Mouse (Mus musculus): ENCODE measurements at regions not wholly inside any gene's neighbourhood (a gene's known extent, or its start where the extent isn't known, plus 50 kb on each side); places are given as distances from the start of the nearest gene placed in this dataset.
"Not testable (repeated sequence)": the region's sequence is repeated elsewhere in the genome, so short reads cannot be mapped to it uniquely, and the experiment has no call there.

DNA sequence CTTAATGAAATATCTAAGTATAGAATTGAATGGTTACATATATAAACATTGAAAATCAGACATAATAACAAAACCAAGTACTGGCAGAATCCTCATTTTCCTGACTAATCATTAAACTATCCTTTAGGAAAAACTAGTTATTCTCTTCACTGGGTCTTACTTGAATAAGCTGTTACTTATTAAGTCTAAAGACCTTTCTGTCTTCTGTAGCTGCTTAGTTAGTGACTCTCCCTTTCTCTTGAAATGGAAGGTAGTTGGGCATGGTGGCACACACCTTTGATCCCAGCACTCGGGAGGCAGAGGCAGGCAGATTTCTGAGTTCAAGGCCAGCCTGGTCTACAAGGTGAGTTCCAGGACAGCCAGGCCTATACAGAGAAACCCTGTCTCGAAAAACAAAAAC lies 135.9 kb upstream of the Abcb5 start:
- not testable (repeated sequence) for ATAC-seq

DNA sequence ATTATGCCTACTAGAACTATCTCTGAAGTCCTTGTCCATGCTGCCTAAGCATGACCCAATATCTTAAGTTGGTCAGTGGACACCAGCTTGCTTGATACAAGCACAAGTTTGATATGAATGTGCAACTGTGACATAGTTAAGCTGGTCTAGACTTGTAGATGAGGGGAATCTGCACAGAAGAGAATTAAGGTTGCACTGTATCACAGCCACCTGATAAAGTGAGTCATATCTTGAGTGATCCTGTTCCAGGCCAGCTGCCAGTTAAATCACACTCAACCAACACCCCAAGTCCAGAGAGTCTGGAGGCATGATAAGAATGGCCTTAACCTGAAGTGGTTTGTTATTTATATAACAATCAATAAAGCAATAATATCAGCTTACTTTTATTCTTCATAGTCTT lies 133.5 kb upstream of the Abcb5 start:
- no peak for ATAC-seq

DNA sequence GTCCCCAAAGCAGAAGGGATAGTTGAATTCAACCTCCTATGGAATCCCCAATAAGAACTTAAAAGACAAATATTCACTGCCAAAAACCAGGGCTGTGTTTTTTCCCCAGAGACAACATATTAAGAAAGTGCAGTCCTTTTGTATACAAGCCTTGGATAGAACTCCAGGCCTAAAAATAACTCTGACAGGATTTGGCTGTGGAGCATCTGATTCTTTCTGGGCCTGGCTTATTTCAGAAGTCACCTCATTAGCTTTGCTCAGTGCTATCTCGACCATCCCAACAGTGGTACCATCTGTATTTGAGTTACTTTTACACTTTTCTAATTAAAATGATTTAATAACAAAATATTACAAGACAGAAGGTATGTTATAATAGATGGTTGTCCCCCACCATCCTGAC lies 131.6 kb upstream of the Abcb5 start:
- no peak for ATAC-seq

DNA sequence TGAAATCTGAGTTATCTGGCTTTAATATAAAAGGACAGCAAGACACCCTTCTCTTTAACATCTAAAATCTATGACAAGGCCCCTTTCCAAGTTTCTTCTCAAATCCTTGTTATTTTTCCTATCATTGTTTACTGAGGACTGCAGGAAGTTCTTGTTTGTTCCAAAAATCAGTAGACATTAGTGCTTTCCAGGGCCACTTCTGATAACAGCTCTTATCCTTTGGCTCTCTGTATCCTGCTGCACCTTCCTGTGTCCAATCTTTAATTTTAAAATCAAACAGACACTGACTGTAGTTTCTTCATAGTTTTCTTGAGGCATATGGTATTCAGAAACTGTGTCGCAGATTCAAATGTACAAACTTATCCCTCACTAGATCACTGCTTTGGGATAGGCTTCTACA lies 128.1 kb upstream of the Abcb5 start:
- ATAC-seq, result no peak

DNA sequence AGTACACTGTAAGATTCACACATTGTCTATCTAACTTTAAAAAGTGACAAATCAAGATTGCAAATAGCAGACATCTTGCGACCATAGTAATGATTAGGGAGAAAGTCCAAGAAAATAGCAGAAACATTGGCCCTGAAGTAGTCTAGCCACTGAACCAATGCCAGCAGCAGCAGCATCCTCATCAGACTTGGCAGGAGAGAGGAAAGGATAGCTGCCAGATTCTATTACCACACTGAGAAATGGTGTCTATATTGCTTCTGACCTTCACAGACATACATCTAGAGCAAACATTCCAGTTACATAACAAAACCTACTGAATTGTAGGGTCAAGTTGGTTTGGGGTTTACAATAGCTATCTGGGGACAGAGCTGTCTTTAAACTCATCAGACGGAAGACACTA lies 127.2 kb upstream of the Abcb5 start:
- no peak for ATAC-seq

DNA sequence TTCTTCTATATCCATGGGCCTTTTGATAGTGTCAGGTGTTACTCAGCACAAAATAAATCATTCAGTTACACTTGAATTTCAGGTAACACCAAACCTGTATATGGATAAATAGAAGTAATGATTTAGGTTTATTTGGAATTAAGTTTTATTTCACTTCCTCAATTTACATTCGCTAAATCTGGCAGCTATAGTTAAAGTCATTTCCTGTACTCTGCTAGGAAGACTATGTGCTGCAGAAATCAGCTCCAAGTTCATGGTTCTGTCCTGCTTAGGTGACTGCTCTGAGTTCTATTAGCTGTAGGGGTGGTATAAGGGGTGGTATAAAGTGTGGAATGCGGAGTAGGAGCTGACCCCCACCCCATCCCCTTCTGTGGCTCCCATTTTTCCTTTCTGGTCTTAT lies 123.1 kb upstream of the Abcb5 start:
- ATAC-seq, result no peak

DNA sequence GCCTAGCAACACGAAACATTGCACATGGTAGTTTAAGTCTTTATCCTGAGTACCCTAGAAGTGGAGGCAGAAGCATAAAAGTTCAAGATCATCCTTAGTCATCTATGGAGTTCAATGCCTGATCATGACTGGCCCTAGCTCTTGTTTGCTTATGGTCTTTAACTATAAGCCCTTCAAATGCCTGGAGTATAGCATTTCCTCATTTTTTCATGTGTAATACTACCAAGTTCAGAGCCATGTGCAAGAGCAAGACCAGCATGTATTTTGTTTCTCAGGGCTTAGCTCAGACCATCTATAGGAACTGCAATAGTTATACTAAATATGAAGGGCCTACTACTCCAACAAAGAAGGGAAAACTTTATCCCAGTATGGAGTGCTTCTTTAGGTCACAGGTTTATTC lies 122.4 kb upstream of the Abcb5 start:
- ATAC-seq, result no peak

DNA sequence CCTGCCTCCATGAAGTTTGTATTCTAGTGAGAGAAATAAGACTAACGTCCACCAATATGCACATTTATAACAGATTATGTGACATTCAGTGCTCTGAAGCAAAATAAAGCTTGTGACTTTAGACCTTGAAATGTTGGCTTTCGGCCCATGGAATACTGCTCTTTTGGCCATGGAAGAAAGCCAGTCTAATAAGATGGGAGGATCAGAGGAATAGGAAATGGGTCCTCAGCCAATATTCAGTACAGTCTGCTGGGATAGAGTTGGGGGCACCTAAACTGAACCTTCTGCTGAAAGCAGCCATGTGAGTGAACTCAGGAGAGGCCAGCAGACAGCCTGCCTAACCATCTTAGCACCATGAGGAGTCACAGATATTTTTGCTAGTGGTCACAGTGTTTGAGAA lies 118.6 kb upstream of the Abcb5 start:
- no peak for ATAC-seq

DNA sequence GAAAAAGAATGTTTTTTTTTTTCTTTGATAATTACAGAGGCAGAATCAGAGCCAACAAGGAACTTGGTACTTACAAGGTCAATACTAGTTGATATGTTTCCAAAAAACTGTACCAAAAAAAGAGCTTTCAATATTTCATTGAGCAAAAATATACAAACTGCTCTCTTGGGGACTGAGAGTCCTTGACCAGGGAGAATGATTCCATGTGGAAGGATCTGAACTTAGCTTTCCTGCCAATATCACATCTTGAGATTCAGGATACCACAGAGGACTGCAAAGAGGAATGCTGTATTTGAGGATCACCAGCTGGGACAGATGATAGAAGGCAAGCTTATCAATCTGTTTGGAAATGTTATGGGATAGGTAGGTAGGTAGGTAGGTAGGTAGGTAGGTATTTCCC lies 116.6 kb upstream of the Abcb5 start:
- ATAC-seq, result no peak

DNA sequence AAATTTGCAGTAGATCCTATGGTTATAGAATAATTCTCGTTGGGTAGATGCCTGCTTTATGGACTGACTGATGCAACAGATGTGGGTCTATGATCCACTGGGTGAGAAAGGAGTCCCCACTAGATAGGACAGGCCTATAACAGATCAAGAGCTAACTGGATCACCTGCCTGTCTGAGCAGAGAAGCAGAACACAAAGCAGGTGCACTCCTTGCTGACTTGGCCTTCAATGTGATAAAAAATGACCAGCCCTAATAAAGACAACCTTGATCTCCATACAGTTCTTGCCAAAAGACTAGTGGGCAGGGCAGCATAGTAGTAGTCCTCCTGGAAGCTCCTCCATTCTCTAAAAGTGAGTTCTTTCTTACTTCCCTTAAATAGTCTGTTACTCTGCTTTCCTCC lies 109.6 kb upstream of the Abcb5 start:
- no peak for ATAC-seq

DNA sequence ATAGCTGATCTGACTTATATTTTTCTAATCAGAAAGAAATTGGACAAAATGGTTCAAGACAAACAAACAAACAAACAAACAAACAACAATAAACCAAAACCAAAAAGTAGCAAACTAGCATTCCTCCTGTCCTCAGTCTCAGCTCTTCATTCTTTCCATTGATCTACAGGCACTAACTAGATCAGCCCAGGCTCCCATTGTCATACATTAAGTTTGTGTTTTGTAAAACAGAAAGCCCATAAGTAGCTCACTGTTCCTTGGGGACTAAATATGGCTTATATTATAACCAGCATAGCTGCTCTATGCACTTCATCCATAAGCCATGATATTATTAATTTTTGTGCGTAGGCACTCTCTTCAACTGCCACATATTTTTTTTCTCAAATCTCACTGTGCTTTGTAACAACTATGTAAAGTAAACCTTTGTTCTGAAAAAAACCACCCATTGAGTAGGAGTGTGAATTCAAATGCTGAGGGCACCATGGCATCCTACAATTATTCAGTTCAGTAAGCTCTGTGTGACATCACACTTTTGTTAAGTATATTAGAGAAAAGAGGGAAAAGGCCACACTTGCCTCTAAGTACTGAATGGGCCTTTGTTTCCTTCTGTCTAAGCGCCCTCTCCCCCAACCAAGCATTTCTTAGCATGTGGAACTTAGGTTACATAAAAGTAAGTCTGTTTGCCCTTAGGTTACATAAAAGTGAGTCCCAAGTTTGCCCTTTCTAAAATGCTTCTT lies 108.7 kb upstream of the Abcb5 start:
- no peak for ATAC-seq

DNA sequence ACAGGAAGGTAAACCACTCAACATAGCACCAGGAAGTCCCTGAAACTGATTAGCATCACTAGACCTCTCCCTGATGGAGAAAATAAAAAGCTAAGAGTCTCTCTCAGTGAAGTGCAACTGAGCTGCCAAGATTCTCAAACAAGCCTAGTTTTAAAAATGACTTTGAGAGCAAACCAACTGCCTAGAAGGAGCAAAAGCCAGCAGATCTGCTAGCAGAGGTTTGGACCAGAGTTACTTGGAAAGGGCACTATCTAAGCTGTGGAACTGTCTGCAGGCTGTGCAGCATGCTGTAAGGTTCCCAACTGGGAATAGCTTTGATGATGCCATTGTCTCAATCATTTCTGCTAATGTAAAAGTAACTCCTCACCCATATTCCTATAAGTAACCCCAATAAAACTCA lies 107.9 kb upstream of the Abcb5 start:
- no peak for ATAC-seq

DNA sequence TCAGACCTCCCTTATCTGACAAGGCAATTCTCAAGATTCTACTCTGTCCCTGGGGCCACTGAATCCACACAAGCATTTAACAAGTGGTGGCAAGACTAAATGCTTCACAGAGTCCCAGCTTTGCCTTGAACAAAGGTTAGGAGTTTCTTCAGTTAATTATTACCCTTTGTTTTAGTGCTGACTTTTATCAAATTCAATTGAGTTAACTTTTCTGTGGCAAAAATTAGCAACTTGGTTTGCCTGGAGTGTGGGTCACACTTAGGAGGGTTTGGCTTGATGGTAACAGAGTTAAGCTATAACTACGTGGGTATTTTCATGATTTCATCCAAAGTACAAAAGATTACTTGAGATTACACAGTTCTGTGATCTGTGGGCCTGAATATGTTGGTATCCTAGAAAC lies 104.7 kb upstream of the Abcb5 start:
- no peak for ATAC-seq

DNA sequence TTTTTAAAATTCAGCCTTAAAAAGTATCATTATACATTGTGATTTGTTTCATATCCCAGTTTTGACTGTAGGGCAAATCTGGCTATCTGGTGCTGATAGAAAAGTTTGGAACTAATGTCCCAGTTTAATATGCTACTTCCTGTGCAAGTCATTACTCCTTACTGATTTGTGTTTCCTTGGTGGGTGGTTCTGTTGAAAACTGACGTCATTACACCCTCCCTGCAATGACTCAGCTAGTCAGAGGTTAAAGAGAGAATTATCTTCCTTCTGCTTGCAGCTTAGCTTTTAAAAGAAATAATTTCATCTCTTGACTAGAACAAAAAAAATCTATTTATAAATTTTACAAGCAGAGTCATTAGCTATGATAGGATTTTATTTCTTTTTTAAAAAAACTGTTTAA lies 104.2 kb upstream of the Abcb5 start:
- no peak for ATAC-seq

DNA sequence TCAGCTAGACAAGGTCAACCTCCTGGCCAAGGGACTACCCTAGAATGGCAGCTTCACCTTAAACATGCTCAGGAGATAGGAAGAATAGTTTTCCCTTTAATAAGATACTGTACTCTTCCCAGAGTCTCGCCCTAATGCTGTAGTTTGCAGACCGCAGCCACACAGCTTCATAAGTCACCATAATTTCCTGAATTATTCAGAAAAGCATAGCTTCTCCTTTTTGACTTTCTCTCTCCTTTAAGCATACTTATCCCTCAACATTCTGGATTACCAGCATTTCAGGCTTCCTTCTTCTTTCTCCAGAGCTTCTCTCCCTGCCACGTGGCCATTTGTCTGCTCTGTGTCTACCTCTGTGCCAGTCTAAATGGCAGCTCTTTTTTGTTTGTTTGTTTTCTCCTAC lies 103.5 kb upstream of the Abcb5 start:
- no peak for ATAC-seq

DNA sequence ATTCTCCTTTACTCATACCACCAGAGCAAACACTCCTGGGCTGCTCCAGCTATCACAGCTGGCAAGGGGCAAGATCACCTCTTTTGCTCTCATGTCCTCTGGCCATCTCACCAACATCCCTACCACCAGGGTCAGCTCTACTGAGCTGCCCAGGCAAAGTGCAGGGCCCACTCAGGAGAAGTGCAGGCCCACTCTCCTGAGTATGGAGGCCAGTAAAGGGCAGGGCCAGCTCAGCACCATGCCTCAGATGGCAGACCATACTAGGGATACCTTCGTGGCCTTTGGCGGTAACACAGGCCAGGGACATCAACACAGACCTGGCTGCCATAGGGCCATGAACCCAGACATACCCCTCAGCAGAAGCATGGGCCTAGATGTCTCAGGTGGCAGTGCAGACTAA lies 101.9 kb upstream of the Abcb5 start:
- no peak for ATAC-seq

DNA sequence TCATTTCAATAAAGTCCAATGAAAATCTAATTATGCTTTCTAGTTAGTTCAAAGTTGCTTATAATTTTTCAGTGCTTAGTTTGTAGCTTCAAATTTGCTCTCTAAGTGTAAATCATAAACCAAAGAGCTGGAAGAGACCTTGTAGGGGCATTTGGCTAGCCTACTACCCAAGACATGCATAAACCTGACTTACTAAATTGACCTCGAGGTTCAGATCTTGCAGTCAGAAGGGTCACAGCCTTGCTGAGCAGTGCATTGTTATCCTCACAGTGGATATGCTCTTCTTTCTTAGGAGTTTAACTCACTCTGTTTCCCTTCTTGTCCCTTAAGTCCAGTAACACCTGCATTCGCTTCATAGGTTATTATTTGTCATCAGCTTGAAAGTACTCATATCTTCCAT lies 96.7 kb upstream of the Abcb5 start:
- ATAC-seq, result no peak

DNA sequence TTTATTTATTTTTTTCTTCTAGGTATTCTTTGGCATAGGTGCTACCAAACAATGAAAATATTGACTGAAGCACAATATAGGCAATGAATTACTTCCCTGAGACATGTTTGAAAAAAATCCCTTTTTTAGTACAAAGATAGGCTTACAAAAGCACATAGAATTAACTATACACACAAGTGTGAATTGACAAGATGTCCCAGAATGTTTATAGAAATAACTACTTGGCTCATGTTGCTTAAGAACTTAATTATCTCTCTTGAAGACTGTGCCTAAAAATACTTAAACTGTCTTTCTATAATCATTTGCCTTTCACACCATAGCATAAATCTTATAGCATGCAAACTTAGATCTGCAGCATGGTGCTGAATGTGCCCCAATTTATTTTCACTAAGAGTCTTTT lies 96.3 kb upstream of the Abcb5 start:
- no peak for ATAC-seq

DNA sequence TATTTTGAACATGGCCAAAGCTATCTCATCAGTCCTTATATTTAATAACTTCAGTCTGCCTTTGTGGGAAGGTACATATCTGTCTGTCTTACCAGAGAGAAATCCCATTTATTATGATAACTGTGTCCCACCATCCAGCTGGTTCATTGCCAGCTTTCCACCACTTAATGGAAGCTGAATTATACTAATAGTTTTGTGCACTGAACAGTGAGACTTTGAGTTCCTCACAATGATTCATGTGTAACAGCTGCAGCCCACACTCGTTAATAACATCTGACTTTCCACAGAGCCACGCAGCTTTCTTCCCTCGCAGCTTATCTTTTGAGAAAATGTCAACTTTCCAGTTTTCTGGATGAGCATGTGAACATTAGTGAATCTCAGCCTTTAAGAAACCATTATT lies 88.3 kb upstream of the Abcb5 start:
- no peak for ATAC-seq

DNA sequence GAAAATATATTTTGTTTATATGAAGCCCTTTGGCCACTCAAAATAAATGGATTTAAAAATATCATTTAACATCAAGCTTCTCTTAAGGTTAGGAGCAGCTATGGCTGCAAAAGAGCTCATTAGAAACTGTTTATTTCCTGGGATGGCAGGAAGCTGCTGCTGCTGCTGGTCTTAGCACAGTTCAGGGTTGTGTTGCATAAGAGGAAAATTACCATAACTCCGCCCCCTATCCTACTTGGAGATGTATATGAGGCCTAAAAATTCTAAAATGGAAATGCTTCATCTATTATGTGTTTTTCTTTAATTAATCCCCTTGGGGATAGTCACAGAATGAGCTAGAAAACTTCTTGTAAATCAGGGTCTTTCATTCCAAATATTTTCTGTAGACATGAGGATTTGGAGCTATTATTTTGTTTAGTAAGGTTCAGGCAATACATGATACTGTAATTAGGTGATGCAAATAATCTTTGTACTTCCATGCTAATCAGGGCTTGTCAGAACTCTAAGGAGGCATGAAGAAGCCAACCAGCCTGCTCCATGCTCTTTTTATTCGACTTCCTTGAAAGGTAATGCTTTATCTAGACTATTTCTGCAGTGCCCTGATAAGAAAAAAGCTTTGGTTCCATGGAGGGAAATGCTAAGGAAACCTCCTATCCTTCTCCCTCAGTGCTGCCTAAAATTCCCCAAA lies 85.6 kb upstream of the Abcb5 start:
- ATAC-seq, result no peak

DNA sequence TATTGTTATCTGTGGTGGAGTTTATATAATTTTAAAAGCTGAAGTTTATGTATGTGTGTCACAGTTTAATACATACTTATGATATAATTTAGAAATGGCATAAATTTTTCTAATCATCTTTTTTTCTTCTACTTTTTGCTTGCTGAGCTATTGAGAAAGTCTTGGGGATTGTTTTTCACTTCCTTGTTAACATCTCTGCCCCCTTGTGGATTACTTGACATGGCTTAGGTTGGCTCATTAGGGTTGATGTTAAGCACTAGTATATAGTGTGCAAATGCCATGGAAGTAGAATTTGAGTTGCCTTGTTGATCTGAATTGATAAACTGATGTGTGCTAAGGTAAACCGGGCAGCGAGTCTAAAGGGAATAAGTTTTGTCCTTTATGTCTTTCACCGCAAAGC lies 72.1 kb upstream of the Abcb5 start:
- no peak for ATAC-seq

DNA sequence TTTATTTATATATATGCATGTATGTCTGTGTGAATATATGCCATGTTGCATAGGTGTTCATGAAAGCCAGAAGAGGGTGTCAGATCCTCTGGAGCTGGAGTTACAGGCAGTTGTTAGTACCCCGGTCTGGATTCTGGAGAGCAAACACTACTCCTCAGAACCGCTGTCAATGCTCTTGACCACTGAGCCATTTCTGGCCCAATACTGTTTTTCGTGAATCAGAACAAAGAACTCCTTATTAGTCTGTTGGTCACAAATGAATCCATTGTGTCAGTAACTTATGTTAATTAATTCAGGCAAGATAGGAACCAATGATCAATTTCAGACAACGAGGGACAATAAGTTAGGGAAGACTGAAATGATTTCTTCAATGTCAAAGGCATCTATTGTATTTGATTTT lies 68.6 kb upstream of the Abcb5 start:
- ATAC-seq, result no peak

DNA sequence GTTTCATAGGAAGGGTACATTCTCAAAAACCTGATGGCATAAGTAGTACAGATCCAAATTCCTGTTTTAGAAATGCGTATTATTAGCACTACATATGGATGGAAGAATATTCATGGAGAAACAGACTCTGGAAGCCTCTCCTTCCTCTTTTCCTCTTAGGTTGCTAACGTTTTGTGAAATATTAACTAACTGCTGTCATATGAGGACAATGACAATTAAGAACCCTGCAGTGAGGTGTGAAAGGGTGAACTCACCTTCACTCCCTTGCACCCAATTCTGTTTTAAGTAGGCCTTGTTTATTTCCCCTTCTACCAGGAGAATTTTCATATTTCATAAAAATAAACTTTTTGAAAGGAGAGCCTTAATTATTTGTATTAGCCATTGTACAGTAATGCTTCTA lies 62.5 kb upstream of the Abcb5 start:
- ATAC-seq, result no peak

DNA sequence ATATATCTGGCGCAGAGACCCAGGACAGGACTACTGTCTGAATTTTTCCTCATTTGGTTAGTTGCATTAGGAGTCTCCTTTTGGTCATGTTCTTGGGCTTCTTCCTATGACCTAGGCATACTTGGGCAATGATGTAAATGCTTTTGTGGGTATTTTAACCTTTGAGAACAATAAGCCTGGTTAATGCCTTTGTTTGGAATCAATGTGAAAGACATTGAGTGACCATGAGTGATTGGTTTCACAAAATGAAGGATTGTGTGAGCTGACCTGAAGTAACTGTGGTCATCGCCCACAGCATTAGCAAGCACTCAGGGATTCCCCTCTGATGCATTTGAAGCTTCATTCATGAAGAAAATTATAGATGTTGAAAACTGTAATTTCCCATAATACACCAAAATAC lies 61.9 kb upstream of the Abcb5 start:
- ATAC-seq, result no peak

DNA sequence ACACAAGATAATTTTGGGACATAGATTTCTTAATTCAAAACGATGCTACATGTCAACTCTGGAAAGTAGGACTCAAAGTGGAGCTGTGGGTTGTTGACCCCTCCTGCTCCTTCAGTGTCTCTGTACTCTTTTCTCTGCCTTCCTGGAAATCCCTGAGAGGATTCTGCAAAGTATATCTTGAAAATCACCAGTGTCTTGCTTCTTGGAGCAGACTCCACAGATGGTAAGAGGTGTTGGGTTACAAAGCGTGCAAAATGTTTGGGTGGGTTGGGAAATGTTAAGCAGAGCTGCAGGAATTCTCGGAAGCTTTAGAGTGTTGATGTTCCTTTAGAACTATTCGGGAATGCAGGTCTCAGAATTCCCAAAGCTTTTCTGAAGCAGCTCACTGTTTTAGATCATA lies 61.5 kb upstream of the Abcb5 start:
- no peak for ATAC-seq

All from inflammation-experienced regulatory T-cells, adult 6 months (primary cell).